Mouse (Mus musculus): ENCODE results near the gene Ptger4.

DNA sequence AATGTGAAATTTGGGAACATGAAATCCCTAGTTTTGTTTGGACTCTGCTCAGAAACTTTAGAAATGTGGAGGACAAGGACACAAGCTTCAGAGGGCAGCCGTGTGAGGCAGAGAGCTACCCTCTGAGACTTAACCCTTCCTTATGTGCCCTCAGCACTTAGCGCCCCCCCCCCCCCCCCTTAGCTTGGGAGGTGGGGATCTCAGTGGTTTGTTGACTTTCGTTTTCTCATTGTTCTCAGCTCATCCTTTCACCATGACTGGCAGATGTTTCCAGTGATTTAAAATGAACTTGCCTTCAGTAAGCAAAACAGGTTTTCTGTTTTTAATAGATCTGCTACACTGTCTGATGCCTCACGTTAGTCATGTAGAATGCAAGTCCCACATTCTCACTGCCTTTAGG lies 56.9 kb downstream of the Ptger4 start:
- TF ChIP-seq EP300 (optimal IDR thresholded peaks at IDR 0.05) (no peak), CTCF (IDR thresholded peaks at IDR 0.05; ENCODE audit: low read depth) (no peak)
